Mouse (Mus musculus): ENCODE data around the gene Kcnq1.

The Kcnq1 gene

GRCm38 (mm10) chr7:143432631-143433030 lies 326.5 kb downstream of the Kcnq1 start:
- no peak for DNase-seq

- DNase-seq = no peak
Observed at GRCm38 (mm10) chr7:143433331-143433730, 327.2 kb downstream of the Kcnq1 start.

GRCm38 (mm10) chr7:143437231-143437893 lies 331.2 kb downstream of the Kcnq1 start:
- no peak for DNase-seq

- DNase-seq = no peak
Observed at GRCm38 (mm10) chr7:143437894-143438581, 331.9 kb downstream of the Kcnq1 start.

- DNase-seq = no peak
Observed at GRCm38 (mm10) chr7:143438965-143439364, 332.8 kb downstream of the Kcnq1 start.

GRCm38 (mm10) chr7:143444580-143444954 lies 338.4 kb downstream of the Kcnq1 start:
- no peak for DNase-seq

- DNase-seq = no peak
Observed at GRCm38 (mm10) chr7:143444955-143445648, 338.9 kb downstream of the Kcnq1 start.

GRCm38 (mm10) chr7:143445651-143446460 lies 339.7 kb downstream of the Kcnq1 start:
- no peak for DNase-seq

GRCm38 (mm10) chr7:143447130-143447529 lies 341.0 kb downstream of the Kcnq1 start:
- no peak for DNase-seq

- no peak for DNase-seq
Observed at GRCm38 (mm10) chr7:143458963-143459331, 352.8 kb downstream of the Kcnq1 start.

- DNase-seq = peak; percentile 58
Observed at GRCm38 (mm10) chr7:143459332-143460211, 353.4 kb downstream of the Kcnq1 start.

- DNase-seq = no peak
Observed at GRCm38 (mm10) chr7:143460217-143460834, 354.2 kb downstream of the Kcnq1 start.

- peak; percentile 89 for DNase-seq
Observed at GRCm38 (mm10) chr7:143460874-143461273, 354.7 kb downstream of the Kcnq1 start, which contains the start of gene Cdkn1c. Cdkn1c (minus strand) TSS chr7:143461050.

- DNase-seq = no peak
Observed at GRCm38 (mm10) chr7:143461294-143461870, 355.2 kb downstream of the Kcnq1 start.

GRCm38 (mm10) chr7:143461920-143462319 lies 355.8 kb downstream of the Kcnq1 start:
- no peak for DNase-seq

- DNase-seq = no peak
Observed at GRCm38 (mm10) chr7:143462516-143462915, 356.4 kb downstream of the Kcnq1 start.

GRCm38 (mm10) chr7:143463865-143464415 lies 357.8 kb downstream of the Kcnq1 start:
- DNase-seq = peak; percentile 88

GRCm38 (mm10) chr7:143464811-143465560 lies 358.8 kb downstream of the Kcnq1 start:
- DNase-seq = peak; percentile 51

- peak; percentile 87 for DNase-seq
Observed at GRCm38 (mm10) chr7:143466099-143466677, 360.0 kb downstream of the Kcnq1 start.

- no peak for DNase-seq
Observed at GRCm38 (mm10) chr7:143467714-143468113, 361.6 kb downstream of the Kcnq1 start.

Measured in lung, postnatal 14 days (tissue).